Mouse (Mus musculus): ENCODE results near the gene Krit1.

DNA sequence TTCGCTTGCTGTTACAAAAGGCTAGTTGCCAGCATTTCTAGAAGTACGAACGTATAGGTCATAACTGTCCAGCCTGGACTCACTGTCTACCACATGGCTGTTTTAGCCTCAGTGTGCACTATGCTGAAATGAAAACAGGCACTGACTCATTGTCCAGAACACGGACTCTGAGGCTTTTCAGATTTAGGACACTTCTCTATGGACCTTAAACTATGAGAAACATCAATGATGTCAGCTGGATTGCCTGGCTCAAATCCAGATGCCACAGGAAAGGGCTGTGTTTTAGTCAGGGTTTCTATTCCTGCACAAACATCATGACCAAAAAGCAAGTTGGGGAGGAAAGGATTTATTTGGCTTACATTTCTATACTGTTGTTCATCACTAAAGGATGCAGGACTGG lies 15.4 kb upstream of the Krit1 start:
- no peak for TF ChIP-seq TAL1 (IDR thresholded peaks at IDR 0.05; ENCODE audit: low read length)
- TF ChIP-seq GATA1 (IDR thresholded peaks at IDR 0.05; ENCODE audit: low read length): no peak

All from erythroblast, embryonic 14.5 days (primary cell).